Mouse (Mus musculus) kidney, postnatal 0 days (tissue): ENCODE measurements around the gene Ccdc6. TPM values are rescaled to one million over a fixed set of nuclear protein-coding genes. Genes with fewer than 3 reads are reported as not detected.

ENCODE experiments used
- ATAC-seq: fragments of 200-750 bp; cut with Nextera tagmentation; replicated peaks from 2 replicates; pipeline ENCODE4 v1.8.0; 2017; ENCODE audit warnings: low read depth, moderate number of reproducible peaks, moderate TSS enrichment, moderate library complexity; ENCODE audit not compliant: low FRiP score
- DNase-seq: peaks from one replicate; pipeline ENCODE4 v3.0.0-alpha.2; 2016; ENCODE audit warnings: low spot score
- H3K27ac ChIP-seq: fragments of 300-500 bp; sonication (generic); 2 replicates; pipeline ENCODE4 v1.5.1; 2014; ENCODE audit warnings: mild to moderate bottlenecking
- H3K27me3 ChIP-seq: fragments of 300-500 bp; sonication (generic); 2 replicates; pipeline ENCODE4 v1.6.1; 2014; ENCODE audit warnings: low read length, mixed read lengths; ENCODE audit not compliant: insufficient read depth
- H3K36me3 ChIP-seq: fragments of 300-500 bp; sonication (generic); 2 replicates; pipeline ENCODE4 v1.6.1; 2014; ENCODE audit warnings: low read length, mixed read lengths; ENCODE audit not compliant: insufficient read depth
- H3K4me1 ChIP-seq: fragments of 300-500 bp; sonication (generic); replicated peaks from 2 replicates; pipeline ENCODE4 v1.6.1; 2014; ENCODE audit warnings: antibody characterized with exemption, low read length, mixed read lengths; ENCODE audit not compliant: insufficient read depth
- H3K4me2 ChIP-seq: fragments of 300-500 bp; sonication (generic); 2 replicates; pipeline ENCODE4 v1.6.1; 2014; ENCODE audit warnings: mild to moderate bottlenecking, low read length, moderate library complexity, mixed read lengths
- H3K4me3 ChIP-seq: fragments of 300-500 bp; sonication (generic); replicated peaks from 2 replicates; pipeline ENCODE4 v1.5.1; 2014; ENCODE audit warnings: low read depth, low read length
- H3K9ac ChIP-seq: fragments of 300-500 bp; sonication (generic); 2 replicates; pipeline ENCODE4 v1.6.1; 2014; ENCODE audit warnings: low read depth, low read length
- H3K9me3 ChIP-seq: fragments of 300-500 bp; sonication (generic); replicated peaks from 2 replicates; pipeline ENCODE4 v1.6.1; 2016; ENCODE audit warnings: low read length, inconsistent platforms, mixed read lengths
- CTCF ChIP-seq: IDR thresholded peaks from 2 replicates; pipeline ENCODE4 v1.5.1; 2016; ENCODE audit warnings: antibody characterized with exemption, low read depth, mild to moderate bottlenecking, moderate library complexity
- WGBS: fragments of 180-500 bp; shearing (Covaris S2); extraction: QIAGEN DNeasy Blood & Tissue Kit; methylation state at CpG from one replicate; pipeline ENCODE4 v1.1.7; 2014; 5-methylcytosine and 5-hydroxymethylcytosine counted together
- polyA plus RNA-seq: library from polyadenylated mRNA; unstranded; fragments of >200 nt; fragmentation: Nextera tagmentation; extraction: Ambion mirVana; gene quantifications from 2 replicates; pipeline ENCODE4 v1.2.1, GENCODE M21; 2015

Ccdc6 gene
- polyA plus RNA-seq, 1 experiment from 2014 or later = 16.6 TPM

GRCm38 (mm10) chr10:70166427-70166826 lies 69.5 kb downstream of the Ccdc6 start:
- Histone ChIP-seq H3K27ac (no peak overlapping the region), H3K4me2 (no peak overlapping the region), H3K36me3 (peaks cover 21% of the 10 kb centered on the region; the same call in 1 of the 2 replicates), H3K9me3 (no peaks in the 10 kb centered on the region), H3K4me1 (no peaks in the 10 kb centered on the region; the same call in 1 of the 2 replicates), H3K4me3 (no peak overlapping the region), H3K9ac (no peak overlapping the region), H3K27me3 (no peaks in the 10 kb centered on the region)
- DNase-seq = no peak
- ATAC-seq = no peak
- TF ChIP-seq CTCF = no peak
- 87% methylated on average over 5 of the region's 5 CpGs for WGBS

DNA sequence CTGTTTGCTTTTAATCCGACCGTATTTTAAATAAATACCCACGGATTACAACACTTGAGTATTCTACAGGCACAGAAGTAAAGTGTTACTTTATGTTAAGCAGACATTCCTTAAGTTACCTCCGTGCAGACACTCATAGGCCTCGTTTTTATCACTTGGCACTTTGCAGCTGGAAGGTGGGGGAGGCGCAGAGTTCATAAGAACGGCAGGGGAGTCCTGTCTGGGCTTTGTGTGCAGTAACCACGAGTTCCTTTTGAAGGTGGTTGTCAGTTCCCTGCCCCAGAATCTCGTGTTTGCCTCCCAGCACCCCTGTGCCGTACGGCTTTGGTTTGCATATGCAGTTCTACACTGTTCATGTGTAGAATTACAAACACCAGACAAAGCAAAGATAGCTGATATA lies 70.7 kb downstream of the Ccdc6 start:
- no peak overlapping the region for H3K9ac ChIP-seq
- TF ChIP-seq CTCF = no peak
- no peak for ATAC-seq
- H3K36me3 ChIP-seq = peaks cover 25% of the 10 kb centered on the region; the same call in 1 of the 2 replicates
- H3K4me3 ChIP-seq = no peak overlapping the region
- H3K4me2 ChIP-seq = no peak overlapping the region
- 45% methylated on average over 11 of the region's 11 CpGs for WGBS
- DNase-seq = no peak
- H3K27ac ChIP-seq = no peak overlapping the region
- no peaks in the 10 kb centered on the region for H3K9me3 ChIP-seq
- H3K4me1 ChIP-seq = no peaks in the 10 kb centered on the region; the same call in 1 of the 2 replicates
- H3K27me3 ChIP-seq = no peaks in the 10 kb centered on the region

DNA sequence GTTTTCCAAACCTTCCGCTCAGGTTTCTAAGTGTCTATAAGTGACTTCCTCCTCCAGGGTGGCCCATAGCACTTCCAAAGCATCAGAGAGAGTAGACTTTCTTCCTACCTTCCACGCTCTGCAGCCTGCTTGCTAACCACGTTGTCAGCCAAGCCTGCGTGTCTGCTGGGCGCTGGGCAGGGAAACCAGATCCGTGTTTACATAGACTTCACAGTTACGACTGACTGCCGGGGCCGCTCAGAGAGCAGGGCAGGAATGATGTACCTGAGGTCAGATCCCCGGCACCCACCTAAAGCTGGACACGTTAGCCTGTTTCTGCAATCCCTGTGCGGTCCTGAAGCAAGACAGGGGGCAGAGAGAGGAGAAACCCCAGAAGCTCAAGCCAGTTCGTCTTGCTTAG lies 71.5 kb downstream of the Ccdc6 start:
- no peaks in the 10 kb centered on the region for H3K9me3 ChIP-seq
- no peak for TF ChIP-seq CTCF
- no peaks in the 10 kb centered on the region for H3K27me3 ChIP-seq
- H3K4me2 ChIP-seq = no peak overlapping the region
- H3K36me3 ChIP-seq = peaks cover 25% of the 10 kb centered on the region; the same call in 1 of the 2 replicates
- H3K9ac ChIP-seq = no peak overlapping the region
- DNase-seq = peak; percentile 68
- no peak overlapping the region for H3K4me3 ChIP-seq
- no peaks in the 10 kb centered on the region; the same call in 1 of the 2 replicates for H3K4me1 ChIP-seq
- H3K27ac ChIP-seq = no peak overlapping the region
- WGBS = 47% methylated on average over 13 of the region's 13 CpGs
- ATAC-seq = no peak; the same call in 1 of the 2 replicates

DNA sequence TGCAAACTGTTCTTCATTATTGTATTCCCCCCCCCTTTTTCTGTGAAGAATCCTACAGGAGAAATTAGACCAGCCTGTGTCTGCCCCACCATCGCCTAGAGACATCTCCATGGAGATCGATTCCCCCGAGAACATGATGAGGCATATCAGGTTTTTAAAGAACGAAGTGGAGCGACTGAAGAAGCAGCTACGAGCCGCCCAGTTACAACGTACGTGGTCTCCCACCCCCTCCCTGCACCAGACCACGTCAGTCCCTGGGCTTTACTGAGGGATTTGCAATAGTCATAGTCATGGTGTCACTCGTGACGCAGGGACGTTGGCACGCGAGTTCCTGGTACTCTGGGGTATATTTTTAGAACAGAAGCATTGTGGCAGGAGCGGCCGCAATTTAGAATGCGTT lies 72.1 kb downstream of the Ccdc6 start:
- Histone ChIP-seq H3K9ac (no peak overlapping the region), H3K4me1 (no peaks in the 10 kb centered on the region; the same call in 1 of the 2 replicates), H3K36me3 (peaks cover 25% of the 10 kb centered on the region; the same call in 1 of the 2 replicates), H3K4me3 (no peak overlapping the region), H3K27me3 (no peaks in the 10 kb centered on the region), H3K27ac (no peak overlapping the region), H3K4me2 (no peak overlapping the region), H3K9me3 (no peaks in the 10 kb centered on the region)
- DNase-seq (no peak), ATAC-seq (no peak)
- WGBS = 68% methylated on average over 18 of the region's 18 CpGs
- TF ChIP-seq CTCF = no peak

DNA sequence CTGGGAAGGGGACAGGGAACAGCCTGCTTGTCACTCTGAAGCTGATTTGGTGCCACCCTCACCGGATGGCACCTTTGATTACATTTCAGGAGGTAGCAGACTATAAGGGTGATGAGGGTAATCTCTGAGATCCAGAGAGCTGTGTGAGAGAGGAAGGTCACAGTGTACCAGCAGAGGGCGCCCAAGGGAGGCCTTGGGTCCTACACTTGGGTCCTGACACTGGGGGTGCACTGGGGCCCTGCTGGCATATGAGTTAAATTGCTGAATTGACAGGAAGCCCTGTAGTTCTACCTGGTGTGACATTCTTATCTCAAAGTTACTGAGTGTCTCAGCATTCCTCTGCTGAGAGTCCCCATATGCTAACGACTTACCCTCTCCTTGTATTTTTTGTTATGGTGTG lies 76.4 kb downstream of the Ccdc6 start:
- TF ChIP-seq CTCF = peak; percentile 81
- ATAC-seq = peak; percentile 54; the same call in 1 of the 2 replicates
- Histone ChIP-seq H3K27ac (no peak overlapping the region), H3K4me3 (no peak overlapping the region), H3K9ac (no peak overlapping the region), H3K27me3 (no peaks in the 10 kb centered on the region), H3K9me3 (no peaks in the 10 kb centered on the region), H3K4me2 (no peak overlapping the region), H3K4me1 (no peaks in the 10 kb centered on the region), H3K36me3 (peaks cover 26% of the 10 kb centered on the region; the same call in 1 of the 2 replicates)
- 54% methylated on average over 3 of the region's 3 CpGs for WGBS
- DNase-seq = peak; percentile 62

DNA sequence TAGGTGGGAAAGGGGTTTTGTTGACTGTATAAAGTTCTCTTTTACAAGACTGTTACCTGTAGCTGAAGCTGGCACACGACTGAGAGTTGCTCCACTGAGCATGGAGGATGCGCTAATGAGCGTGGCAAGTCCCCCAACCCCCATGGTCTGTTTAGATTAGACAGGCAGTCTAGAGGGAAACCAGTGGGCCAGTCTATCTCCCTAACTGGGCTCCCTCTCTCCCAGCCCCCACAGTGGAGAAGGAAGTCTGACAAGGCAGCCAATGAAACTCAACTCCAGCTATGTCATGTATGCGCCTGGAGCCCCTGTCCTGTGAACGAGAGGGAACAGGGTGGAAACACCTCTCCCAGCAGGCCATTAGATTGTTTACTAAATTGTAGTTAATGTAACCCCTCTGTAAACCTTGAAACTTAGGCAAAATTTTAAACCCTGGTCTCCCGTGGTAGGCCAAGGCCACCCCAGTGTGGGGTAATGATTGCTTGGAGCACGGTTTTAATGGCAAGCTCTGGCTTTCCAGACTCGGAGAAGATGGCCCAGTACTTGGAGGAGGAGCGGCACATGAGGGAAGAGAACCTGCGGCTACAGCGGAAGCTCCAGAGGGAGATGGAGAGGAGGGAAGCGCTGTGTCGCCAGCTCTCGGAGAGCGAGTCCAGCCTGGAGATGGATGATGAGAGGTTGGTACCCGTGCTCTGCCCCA lies 77.7 kb downstream of the Ccdc6 start:
- no peak for DNase-seq
- TF ChIP-seq CTCF = no peak
- no peaks in the 10 kb centered on the region for H3K4me1 ChIP-seq
- no peaks in the 10 kb centered on the region for H3K9me3 ChIP-seq
- 0 out of 2 replicates have a peak, but pooled peaks cover 20% of the 10 kb centered on the region for H3K36me3 ChIP-seq
- H3K27me3 ChIP-seq = no peaks in the 10 kb centered on the region
- H3K4me2 ChIP-seq = no peak overlapping the region
- no peak for ATAC-seq
- no peak overlapping the region for H3K4me3 ChIP-seq
- H3K9ac ChIP-seq = no peak overlapping the region
- H3K27ac ChIP-seq = no peak overlapping the region
- WGBS = 63% methylated on average over 16 of the region's 16 CpGs
